Mouse (Mus musculus): ENCODE results near the gene Cenpo. TPM values are rescaled to one million over a fixed set of nuclear protein-coding genes. Genes with fewer than 3 reads are reported as not detected.

Gene Cenpo
- polyA plus RNA-seq, 1 experiment from 2014 or later = 11.9 TPM

DNA sequence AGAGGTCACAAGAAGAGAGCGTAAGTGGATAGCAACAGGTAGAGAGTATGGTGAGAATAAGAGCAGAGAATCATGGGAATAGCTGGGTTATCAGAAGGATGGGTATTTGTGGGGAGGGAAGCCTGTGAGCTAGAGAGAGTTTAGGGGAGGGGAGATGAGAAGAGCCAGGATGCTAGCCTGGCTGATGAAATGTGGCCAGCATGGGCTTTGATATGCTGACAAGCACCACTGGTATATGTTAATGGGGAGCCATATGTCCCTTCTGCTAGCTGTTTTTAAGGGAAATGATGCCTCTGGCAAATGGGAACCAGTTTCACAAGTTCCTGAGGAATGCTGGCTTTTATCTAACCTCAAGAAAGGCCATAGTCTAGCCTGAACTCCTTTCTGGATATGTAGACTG lies 65.0 kb downstream of the Cenpo start:
- no peaks in the 10 kb centered on the region for H3K9me3 ChIP-seq (ENCODE audit: control insufficient read depth, low read length)

DNA sequence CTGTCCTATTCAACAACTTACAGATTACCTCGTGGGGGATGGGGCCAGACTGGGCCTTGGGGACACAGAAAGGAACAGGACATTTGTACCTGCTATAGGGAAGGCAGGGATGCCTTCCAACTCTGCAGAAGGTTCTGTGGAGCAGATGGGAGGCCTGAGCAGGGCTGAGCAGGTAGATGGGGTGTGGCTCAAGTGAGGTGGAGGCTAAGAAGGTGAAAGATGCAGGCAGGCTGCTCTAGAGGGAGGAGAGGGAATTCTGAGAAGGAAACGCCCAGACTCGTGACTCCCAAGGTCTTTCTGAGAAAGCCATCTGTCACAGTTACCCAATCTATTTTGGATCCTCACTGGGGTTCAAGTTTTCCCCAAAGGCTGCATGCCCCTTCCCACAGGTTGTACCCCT lies 67.1 kb downstream of the Cenpo start:
- DNase-seq (ENCODE audit: low spot score) (no peak), ATAC-seq (ENCODE audit: low read depth) (peak; percentile 15; the same call in 1 of the 2 replicates)
- no peaks in the 10 kb centered on the region for H3K9me3 ChIP-seq (ENCODE audit: control insufficient read depth, low read length)
- no peak overlapping the region for H3K27ac ChIP-seq (replicated peaks; ENCODE audit: low read depth, low read length)
- H3K4me1 ChIP-seq (ENCODE audit: control insufficient read depth, insufficient read depth, low read length) = no peaks in the 10 kb centered on the region
- no peak overlapping the region for H3K4me2 ChIP-seq (ENCODE audit: low read depth, low read length)
- H3K9ac ChIP-seq (ENCODE audit: low read depth, low read length) = no peak overlapping the region
- no peaks in the 10 kb centered on the region for H3K36me3 ChIP-seq (ENCODE audit: control insufficient read depth, insufficient read depth, low read length)
- H3K4me3 ChIP-seq (ENCODE audit: low read depth, low read length) = no peak overlapping the region
- H3K27me3 ChIP-seq (replicated peaks; ENCODE audit: control insufficient read depth, insufficient read depth, low read length) = no peaks in the 10 kb centered on the region
- 63% methylated on average over 3 of the region's 3 CpGs for WGBS

More for the DNA sequence above, 65.0 kb downstream of the Cenpo start:
- ATAC-seq (ENCODE audit: low read depth) = no peak
- 95% methylated on average over 1 of the region's 1 CpGs for WGBS
- H3K4me3 ChIP-seq (ENCODE audit: low read depth, low read length) = no peak overlapping the region
- no peak overlapping the region for H3K27ac ChIP-seq (replicated peaks; ENCODE audit: low read depth, low read length)
- no peak for DNase-seq (ENCODE audit: low spot score)
- no peaks in the 10 kb centered on the region for H3K27me3 ChIP-seq (replicated peaks; ENCODE audit: control insufficient read depth, insufficient read depth, low read length)
- H3K36me3 ChIP-seq (ENCODE audit: control insufficient read depth, insufficient read depth, low read length) = no peaks in the 10 kb centered on the region
- no peak overlapping the region for H3K9ac ChIP-seq (ENCODE audit: low read depth, low read length)
- no peaks in the 10 kb centered on the region for H3K4me1 ChIP-seq (ENCODE audit: control insufficient read depth, insufficient read depth, low read length)
- no peak overlapping the region for H3K4me2 ChIP-seq (ENCODE audit: low read depth, low read length)

DNA sequence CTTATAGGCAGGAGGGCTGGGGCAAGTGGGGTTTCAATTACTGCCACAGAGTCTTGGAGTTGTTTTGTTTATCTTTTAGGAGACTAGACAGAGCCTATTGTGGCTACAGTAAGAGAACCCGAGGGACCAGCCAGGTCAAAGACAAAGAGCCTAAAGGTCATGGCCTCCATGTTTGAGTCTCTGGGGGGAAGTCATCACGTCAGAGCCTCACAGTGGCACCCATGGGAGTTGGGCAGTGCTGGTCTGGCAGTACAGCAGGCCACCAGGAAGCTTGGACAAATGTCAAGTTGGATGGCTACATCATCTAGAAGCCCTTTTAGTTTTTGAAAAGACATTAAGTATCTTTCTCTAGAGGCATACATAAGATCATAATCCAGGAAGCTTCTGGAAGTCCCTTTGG lies 71.2 kb downstream of the Cenpo start:
- no peak for DNase-seq (ENCODE audit: low spot score)
- WGBS = 32% methylated on average over 2 of the region's 2 CpGs
- Histone ChIP-seq H3K36me3 (ENCODE audit: control insufficient read depth, insufficient read depth, low read length) (no peaks in the 10 kb centered on the region), H3K9ac (ENCODE audit: low read depth, low read length) (no peak overlapping the region), H3K4me3 (ENCODE audit: low read depth, low read length) (no peak overlapping the region), H3K4me1 (ENCODE audit: control insufficient read depth, insufficient read depth, low read length) (no peaks in the 10 kb centered on the region), H3K4me2 (ENCODE audit: low read depth, low read length) (no peak overlapping the region), H3K9me3 (ENCODE audit: control insufficient read depth, low read length) (no peaks in the 10 kb centered on the region), H3K27me3 (replicated peaks; ENCODE audit: control insufficient read depth, insufficient read depth, low read length) (no peaks in the 10 kb centered on the region), H3K27ac (replicated peaks; ENCODE audit: low read depth, low read length) (no peak overlapping the region)
- ATAC-seq (ENCODE audit: low read depth) = no peak

DNA sequence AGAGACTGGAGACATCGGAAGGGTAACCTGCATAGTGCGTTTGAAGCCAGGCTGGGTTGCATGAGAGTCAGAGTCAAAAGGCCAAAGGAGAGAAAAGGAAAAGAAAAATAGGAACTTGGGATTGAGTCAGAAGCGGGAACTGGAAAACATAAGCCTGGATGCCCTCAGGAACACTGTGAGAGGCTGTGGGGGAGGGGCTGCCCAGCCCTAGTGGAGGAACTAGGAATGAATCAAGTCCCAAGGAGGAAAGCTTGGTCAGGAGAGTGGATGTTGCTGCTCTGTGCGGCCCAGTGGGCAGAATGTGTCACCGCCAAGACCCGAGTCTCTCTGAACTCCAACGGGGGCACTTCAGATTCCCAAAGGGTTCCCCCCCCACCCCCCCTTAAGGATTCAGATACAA lies 73.8 kb downstream of the Cenpo start:
- H3K4me2 ChIP-seq (ENCODE audit: low read depth, low read length) = no peak overlapping the region
- no peak overlapping the region for H3K27ac ChIP-seq (replicated peaks; ENCODE audit: low read depth, low read length)
- H3K4me1 ChIP-seq (ENCODE audit: control insufficient read depth, insufficient read depth, low read length) = no peaks in the 10 kb centered on the region
- H3K9ac ChIP-seq (ENCODE audit: low read depth, low read length) = no peak overlapping the region
- WGBS = 65% methylated on average over 7 of the region's 7 CpGs
- no peak for ATAC-seq (ENCODE audit: low read depth)
- no peaks in the 10 kb centered on the region for H3K36me3 ChIP-seq (ENCODE audit: control insufficient read depth, insufficient read depth, low read length)
- H3K4me3 ChIP-seq (ENCODE audit: low read depth, low read length) = no peak overlapping the region
- no peak for DNase-seq (ENCODE audit: low spot score)
- no peaks in the 10 kb centered on the region for H3K27me3 ChIP-seq (replicated peaks; ENCODE audit: control insufficient read depth, insufficient read depth, low read length)
- no peaks in the 10 kb centered on the region for H3K9me3 ChIP-seq (ENCODE audit: control insufficient read depth, low read length)

DNA sequence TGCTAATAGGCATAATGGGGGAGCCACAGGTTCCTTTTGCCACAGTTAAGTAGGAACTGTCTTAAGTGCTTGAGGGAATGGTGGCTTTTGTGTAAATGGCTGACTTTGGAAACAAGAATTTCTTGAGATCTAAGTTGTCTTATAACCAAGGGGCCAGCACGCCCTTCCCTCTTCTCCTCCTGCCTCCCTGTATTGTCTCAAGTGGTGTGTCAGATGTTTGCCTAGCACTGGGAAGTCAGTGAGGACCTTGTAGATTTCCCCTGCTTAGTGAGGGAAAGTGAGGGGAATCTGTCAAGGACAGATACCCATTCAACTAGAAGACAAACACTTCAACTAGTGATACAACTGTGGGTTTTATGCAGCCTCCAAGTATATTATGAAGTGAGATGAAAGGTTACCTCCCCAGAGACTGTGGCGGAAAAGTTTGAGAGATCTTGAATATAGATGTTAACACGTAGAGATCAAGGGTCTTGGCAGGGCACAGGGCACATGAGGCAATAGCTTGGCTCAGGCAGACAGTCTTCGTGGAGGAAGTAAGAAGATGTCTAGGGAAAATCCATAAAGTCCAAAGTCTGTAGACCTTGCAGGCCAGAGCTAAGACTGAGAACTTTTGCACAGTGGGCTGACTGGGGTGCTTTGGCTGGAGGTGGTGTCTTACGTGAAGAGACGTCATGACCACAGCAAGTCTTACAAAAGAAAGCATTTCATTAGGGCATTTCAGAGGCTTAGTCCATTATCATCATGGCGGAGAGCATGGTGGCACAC lies 75.0 kb downstream of the Cenpo start:
- H3K4me3 ChIP-seq (ENCODE audit: low read depth, low read length) = no peak overlapping the region
- no peaks in the 10 kb centered on the region for H3K9me3 ChIP-seq (ENCODE audit: control insufficient read depth, low read length)
- H3K9ac ChIP-seq (ENCODE audit: low read depth, low read length) = no peak overlapping the region
- H3K27me3 ChIP-seq (replicated peaks; ENCODE audit: control insufficient read depth, insufficient read depth, low read length) = no peaks in the 10 kb centered on the region
- no peaks in the 10 kb centered on the region for H3K36me3 ChIP-seq (ENCODE audit: control insufficient read depth, insufficient read depth, low read length)
- no peak overlapping the region for H3K27ac ChIP-seq (replicated peaks; ENCODE audit: low read depth, low read length)
- ATAC-seq (ENCODE audit: low read depth) = no peak
- H3K4me1 ChIP-seq (ENCODE audit: control insufficient read depth, insufficient read depth, low read length) = no peaks in the 10 kb centered on the region
- DNase-seq (ENCODE audit: low spot score) = no peak
- 88% methylated on average over 7 of the region's 7 CpGs for WGBS
- H3K4me2 ChIP-seq (ENCODE audit: low read depth, low read length) = no peak overlapping the region

DNA sequence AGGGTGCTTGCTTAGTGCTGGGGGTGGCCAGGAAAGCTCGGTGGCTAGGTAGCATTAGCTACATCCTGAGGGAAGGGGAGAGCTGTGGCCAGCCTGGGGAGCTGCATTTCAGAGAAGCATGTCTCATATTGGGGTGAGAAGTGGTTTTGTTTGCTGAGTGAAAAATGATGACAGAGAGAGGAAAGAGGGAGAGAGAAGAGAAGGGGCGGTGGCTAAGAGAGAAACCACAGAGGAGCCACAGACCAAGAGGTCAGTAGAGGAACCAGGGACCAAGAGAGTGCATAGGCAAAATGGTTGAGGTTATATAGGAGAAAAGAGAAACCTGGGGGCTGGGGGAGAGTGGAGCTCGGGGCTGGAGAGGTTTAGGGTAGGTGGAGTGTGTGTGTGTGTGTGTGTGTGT lies 75.9 kb downstream of the Cenpo start:
- no peaks in the 10 kb centered on the region for H3K9me3 ChIP-seq (ENCODE audit: control insufficient read depth, low read length)
- 84% methylated on average over 3 of the region's 3 CpGs for WGBS
- no peaks in the 10 kb centered on the region for H3K36me3 ChIP-seq (ENCODE audit: control insufficient read depth, insufficient read depth, low read length)
- H3K9ac ChIP-seq (ENCODE audit: low read depth, low read length) = no peak overlapping the region
- H3K4me3 ChIP-seq (ENCODE audit: low read depth, low read length) = no peak overlapping the region
- H3K4me2 ChIP-seq (ENCODE audit: low read depth, low read length) = no peak overlapping the region
- H3K4me1 ChIP-seq (ENCODE audit: control insufficient read depth, insufficient read depth, low read length) = no peaks in the 10 kb centered on the region
- no peak for DNase-seq (ENCODE audit: low spot score)
- ATAC-seq (ENCODE audit: low read depth) = no peak
- H3K27ac ChIP-seq (replicated peaks; ENCODE audit: low read depth, low read length) = no peak overlapping the region
- no peaks in the 10 kb centered on the region for H3K27me3 ChIP-seq (replicated peaks; ENCODE audit: control insufficient read depth, insufficient read depth, low read length)

DNA sequence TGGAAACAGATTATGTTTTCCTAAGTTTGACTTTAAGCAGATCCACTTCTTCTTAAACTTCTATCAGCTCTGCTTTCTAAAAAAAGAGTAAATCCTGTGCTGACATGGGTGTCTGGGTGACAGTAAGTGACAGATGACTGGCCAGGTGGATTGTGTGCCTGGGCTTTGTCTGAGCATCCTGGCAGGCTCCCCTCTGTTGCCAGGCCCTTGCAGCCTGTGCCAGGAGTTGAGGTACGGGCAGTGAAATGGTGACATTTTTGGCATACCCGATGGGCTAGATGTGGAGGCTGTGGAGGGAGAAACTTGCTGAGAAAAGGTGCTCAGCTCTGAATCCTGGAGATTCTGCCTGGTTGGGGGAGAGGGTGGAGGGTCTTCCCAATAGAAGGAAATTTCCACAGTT lies 76.6 kb downstream of the Cenpo start:
- Histone ChIP-seq H3K27ac (replicated peaks; ENCODE audit: low read depth, low read length) (no peak overlapping the region), H3K36me3 (ENCODE audit: control insufficient read depth, insufficient read depth, low read length) (no peaks in the 10 kb centered on the region), H3K4me3 (ENCODE audit: low read depth, low read length) (no peak overlapping the region)

DNA sequence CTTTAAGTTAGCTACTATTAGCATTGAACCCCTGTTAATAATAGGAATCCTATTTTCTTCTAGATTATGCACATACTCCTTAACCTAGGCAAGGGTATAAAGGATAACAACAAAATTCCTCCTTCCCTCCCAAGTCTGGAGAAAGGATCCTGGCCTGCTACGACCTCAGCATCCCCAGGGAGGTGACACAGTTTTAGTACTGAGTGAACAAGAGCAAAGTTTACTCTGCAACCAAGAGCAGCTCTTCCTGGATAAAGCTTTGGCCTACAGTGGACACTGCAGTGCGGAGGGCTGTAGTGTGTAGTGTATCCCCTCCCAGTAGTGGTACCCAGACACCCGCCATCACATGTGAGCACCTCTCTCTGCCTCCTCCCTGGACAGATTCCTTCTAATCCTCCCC lies 82.1 kb downstream of the Cenpo start:
- Histone ChIP-seq H3K9ac (ENCODE audit: low read depth, low read length) (no peak overlapping the region), H3K27me3 (replicated peaks; ENCODE audit: control insufficient read depth, insufficient read depth, low read length) (no peaks in the 10 kb centered on the region), H3K4me3 (ENCODE audit: low read depth, low read length) (no peak overlapping the region), H3K4me1 (ENCODE audit: control insufficient read depth, insufficient read depth, low read length) (no peaks in the 10 kb centered on the region), H3K9me3 (ENCODE audit: control insufficient read depth, low read length) (no peaks in the 10 kb centered on the region), H3K27ac (replicated peaks; ENCODE audit: low read depth, low read length) (no peak overlapping the region), H3K36me3 (ENCODE audit: control insufficient read depth, insufficient read depth, low read length) (no peaks in the 10 kb centered on the region), H3K4me2 (ENCODE audit: low read depth, low read length) (no peak overlapping the region)
- DNase-seq (ENCODE audit: low spot score) (no peak), ATAC-seq (ENCODE audit: low read depth) (no peak)
- WGBS = 80% methylated on average over 3 of the region's 3 CpGs

More for the DNA sequence above, 76.6 kb downstream of the Cenpo start:
- no peaks in the 10 kb centered on the region for H3K27me3 ChIP-seq (replicated peaks; ENCODE audit: control insufficient read depth, insufficient read depth, low read length)
- H3K9ac ChIP-seq (ENCODE audit: low read depth, low read length) = no peak overlapping the region
- 75% methylated on average over 2 of the region's 2 CpGs for WGBS
- DNase-seq (ENCODE audit: low spot score) (no peak), ATAC-seq (ENCODE audit: low read depth) (no peak)
- no peaks in the 10 kb centered on the region for H3K9me3 ChIP-seq (ENCODE audit: control insufficient read depth, low read length)
- no peaks in the 10 kb centered on the region for H3K4me1 ChIP-seq (ENCODE audit: control insufficient read depth, insufficient read depth, low read length)
- no peak overlapping the region for H3K4me2 ChIP-seq (ENCODE audit: low read depth, low read length)

DNA sequence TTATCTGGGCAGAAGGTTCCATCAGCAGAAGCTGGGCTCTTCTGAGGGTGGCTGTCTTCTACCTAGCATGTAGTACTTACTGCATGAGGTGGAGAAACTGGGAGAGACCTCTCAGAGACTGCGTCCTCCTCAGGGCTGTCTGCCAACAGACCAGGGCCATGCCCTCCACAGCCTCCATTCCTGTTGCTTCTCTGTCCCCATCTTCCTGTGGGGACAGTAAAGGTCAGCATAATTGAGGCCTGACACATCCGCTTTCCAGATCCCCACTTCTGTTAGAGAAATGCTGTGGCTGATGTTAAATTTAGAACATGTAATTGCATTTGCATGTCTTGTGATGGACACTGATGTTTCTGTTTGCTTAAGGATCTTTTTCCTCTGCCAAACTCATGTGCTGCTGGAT lies 83.2 kb downstream of the Cenpo start:
- Histone ChIP-seq H3K27ac (replicated peaks; ENCODE audit: low read depth, low read length) (no peak overlapping the region), H3K9ac (ENCODE audit: low read depth, low read length) (no peak overlapping the region), H3K4me1 (ENCODE audit: control insufficient read depth, insufficient read depth, low read length) (no peaks in the 10 kb centered on the region), H3K4me3 (ENCODE audit: low read depth, low read length) (no peak overlapping the region), H3K9me3 (ENCODE audit: control insufficient read depth, low read length) (no peaks in the 10 kb centered on the region), H3K27me3 (replicated peaks; ENCODE audit: control insufficient read depth, insufficient read depth, low read length) (no peaks in the 10 kb centered on the region), H3K4me2 (ENCODE audit: low read depth, low read length) (no peak overlapping the region), H3K36me3 (ENCODE audit: control insufficient read depth, insufficient read depth, low read length) (no peaks in the 10 kb centered on the region)
- ATAC-seq (ENCODE audit: low read depth) = no peak
- WGBS = 63% methylated on average over 2 of the region's 2 CpGs
- peak; percentile 11 for DNase-seq (ENCODE audit: low spot score)

All from embryonic facial prominence, embryonic 14.5 days (tissue).